Mouse (Mus musculus): ENCODE results near the gene Anxa2.

DNA sequence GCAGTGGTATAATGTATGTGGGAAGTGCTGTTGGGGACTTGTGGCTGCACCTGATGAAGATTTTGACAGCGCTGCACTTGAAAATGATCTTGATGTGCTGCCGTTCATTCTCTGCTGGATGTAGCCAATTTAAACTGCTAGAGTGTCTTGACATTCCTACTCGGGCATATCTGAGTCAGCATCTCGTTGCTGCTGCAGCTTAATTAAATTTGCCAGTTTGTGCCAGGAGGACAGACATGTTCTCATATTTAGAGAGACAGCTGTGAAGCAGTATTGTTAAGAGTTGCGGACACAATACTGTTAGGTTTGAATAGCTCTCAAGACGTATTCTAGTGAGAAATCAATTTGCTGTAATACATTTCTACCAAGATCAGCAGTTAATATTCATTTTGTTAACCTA, 48.7 kb upstream of the Anxa2 start:
- no peak for TF ChIP-seq CTCF (IDR thresholded peaks at IDR 0.05; ENCODE audit: control insufficient read depth, insufficient read depth, insufficient read length)
- no peak for TF ChIP-seq CEBPB (IDR thresholded peaks at IDR 0.05; ENCODE audit: low read depth)
- TF ChIP-seq USF1 (IDR thresholded peaks at IDR 0.05; ENCODE audit: low read depth): no peak
